Mouse (Mus musculus) cerebellum, adult 2 months (tissue): ENCODE measurements around the gene Ptpn1. TPM values are rescaled to one million over a fixed set of nuclear protein-coding genes. Genes with fewer than 3 reads are reported as not detected.

Experiments used
- DNase-seq, 2 experiments: peaks; one replicate each; pipeline ENCODE4 v3.0.0; 2021
- H3K27ac ChIP-seq: fragments of 200-500 bp; 2 replicates; pipeline ENCODE4 v1.5.1; 2012; ENCODE audit warnings: low read length, control low read depth, inconsistent platforms; ENCODE audit not compliant: insufficient read depth
- H3K27me3 ChIP-seq: fragments of 200-500 bp; 2 replicates; pipeline ENCODE4 v1.6.1; 2012; ENCODE audit warnings: inconsistent platforms, mild to moderate bottlenecking, low read length, moderate library complexity; ENCODE audit not compliant: control insufficient read depth, insufficient read depth
- H3K4me1 ChIP-seq: fragments of 200-500 bp; 2 replicates; pipeline ENCODE4 v1.6.1; 2011; ENCODE audit warnings: low read length; ENCODE audit not compliant: control insufficient read depth, insufficient read depth
- H3K4me3 ChIP-seq: fragments of 200-500 bp; replicated peaks from 2 replicates; pipeline ENCODE3; 2011; ENCODE audit warnings: mild to moderate bottlenecking, low read depth, low read length, control low read depth; ENCODE audit not compliant: insufficient read depth
- CTCF ChIP-seq: fragments of 200-500 bp; IDR thresholded peaks from 2 replicates; pipeline ENCODE4 v1.5.1; 2011; ENCODE audit warnings: low read depth, mild to moderate bottlenecking, control low read depth, low read length, moderate library complexity, borderline replicate concordance; ENCODE audit not compliant: insufficient read depth
- POLR2A ChIP-seq: fragments of 200-500 bp; IDR thresholded peaks from 2 replicates; pipeline ENCODE4 v1.6.1; 2011; ENCODE audit warnings: low read length, control low read depth, borderline replicate concordance; ENCODE audit not compliant: insufficient read depth
- WGBS: fragments of 180-500 bp; shearing (Covaris S2); methylation state at CpG from one replicate; pipeline ENCODE4 v1.1.7; 2018; 5-methylcytosine and 5-hydroxymethylcytosine counted together
- polyA plus RNA-seq: library from polyadenylated mRNA; depleted of rRNA; stranded (reverse); fragments of >200 nt; gene quantifications from 2 replicates; pipeline ENCODE4 v1.2.3, GENCODE M21; 2012; rRNA removed

Gene Ptpn1
- polyA plus RNA-seq, 1 experiment, result 24.5 TPM

GRCm38 (mm10) chr2:168016951-168017391, 85.1 kb downstream of the Ptpn1 start:
- H3K27ac ChIP-seq, result no peak overlapping the region
- WGBS, result 11% methylated on average over 5 of the region's 5 CpGs
- peak; percentile 81 for TF ChIP-seq CTCF
- TF ChIP-seq POLR2A, result no peak
- H3K27me3 ChIP-seq, result no peaks in the 10 kb centered on the region
- no peak overlapping the region for H3K4me3 ChIP-seq
- peaks cover 2% of the 10 kb centered on the region; the same call in 1 of the 2 replicates for H3K4me1 ChIP-seq
- peak; percentile 31 to 66 for DNase-seq

- WGBS, result 24% methylated on average over 9 of the region's 9 CpGs
Observed at GRCm38 (mm10) chr2:168019201-168019715, 87.4 kb downstream of the Ptpn1 start.

GRCm38 (mm10) chr2:168023763-168024402, 92.0 kb downstream of the Ptpn1 start:
- no peak for DNase-seq
- TF ChIP-seq CTCF (no peak), POLR2A (no peak)
- Histone ChIP-seq H3K27me3 (no peaks in the 10 kb centered on the region), H3K4me3 (no peak overlapping the region), H3K27ac (no peak overlapping the region), H3K4me1 (peaks cover 2% of the 10 kb centered on the region; the same call in 1 of the 2 replicates)
- WGBS, result 60% methylated on average over 3 of the region's 3 CpGs

More at GRCm38 (mm10) chr2:168019201-168019715, 87.4 kb downstream of the Ptpn1 start:
- no peak for TF ChIP-seq POLR2A
- TF ChIP-seq CTCF, result no peak
- Histone ChIP-seq H3K4me1 (peaks cover 2% of the 10 kb centered on the region; the same call in 1 of the 2 replicates), H3K27me3 (no peaks in the 10 kb centered on the region), H3K4me3 (no peak overlapping the region), H3K27ac (no peak overlapping the region)
- DNase-seq, result peak; percentile 19 to 22

GRCm38 (mm10) chr2:168025174-168025573, 93.3 kb downstream of the Ptpn1 start:
- H3K27me3 ChIP-seq, result no peaks in the 10 kb centered on the region
- WGBS, result 31% methylated on average over 12 of the region's 12 CpGs
- no peak for TF ChIP-seq POLR2A
- no peak for TF ChIP-seq CTCF

GRCm38 (mm10) chr2:168025882-168026281, 94.0 kb downstream of the Ptpn1 start:
- Histone ChIP-seq H3K27ac (no peak overlapping the region), H3K4me3 (no peak overlapping the region), H3K27me3 (no peaks in the 10 kb centered on the region), H3K4me1 (no peaks in the 10 kb centered on the region)
- DNase-seq, result no peak
- TF ChIP-seq POLR2A, result no peak
- TF ChIP-seq CTCF, result no peak
- WGBS, result 94% methylated on average over 8 of the region's 8 CpGs

More at GRCm38 (mm10) chr2:168025174-168025573, 93.3 kb downstream of the Ptpn1 start:
- no peak overlapping the region for H3K27ac ChIP-seq
- no peak overlapping the region for H3K4me3 ChIP-seq
- DNase-seq, result no peak
- H3K4me1 ChIP-seq, result no peaks in the 10 kb centered on the region

- WGBS, result 61% methylated on average over 3 of the region's 3 CpGs
- DNase-seq, result no peak
- no peak overlapping the region for H3K4me3 ChIP-seq
- TF ChIP-seq CTCF (no peak), POLR2A (no peak)
- no peaks in the 10 kb centered on the region for H3K4me1 ChIP-seq
- H3K27me3 ChIP-seq, result no peaks in the 10 kb centered on the region
- H3K27ac ChIP-seq, result no peak overlapping the region
Observed at GRCm38 (mm10) chr2:168026467-168026866, 94.6 kb downstream of the Ptpn1 start.

GRCm38 (mm10) chr2:168028376-168028775, 96.5 kb downstream of the Ptpn1 start:
- no peak overlapping the region for H3K4me3 ChIP-seq
- DNase-seq, result no peak
- H3K27me3 ChIP-seq, result no peaks in the 10 kb centered on the region
- WGBS, result 98% methylated on average over 3 of the region's 3 CpGs
- no peak overlapping the region for H3K27ac ChIP-seq
- no peak for TF ChIP-seq POLR2A
- no peak for TF ChIP-seq CTCF
- H3K4me1 ChIP-seq, result no peaks in the 10 kb centered on the region

Other genes starting within 250 kb of the Ptpn1 start
- 8.2 and 8.7 TPM in 2 replicates for gene Cebpb, start 243.1 kb upstream of the Ptpn1 start, polyA plus RNA-seq
- 105 and 113 TPM in 2 replicates for gene Tmem189, start 242.2 kb upstream of the Ptpn1 start, polyA plus RNA-seq
- gene Ripor3, start 78.6 kb downstream of the Ptpn1 start, polyA plus RNA-seq, result 0.44 and 0.84 TPM in 2 replicates
- 5.3 and 5.7 TPM in 2 replicates for gene Pard6b, start 148.9 kb downstream of the Ptpn1 start, polyA plus RNA-seq